Mouse (Mus musculus) MEL (cell line): ENCODE measurements around the gene Mns1. TPM values are rescaled to one million over a fixed set of nuclear protein-coding genes. Genes with fewer than 3 reads are reported as not detected.

Experiments used
- DNase-seq: peaks from one replicate; pipeline ENCODE4 v3.0.0; 2011; ENCODE audit warnings: low read depth, low spot score
- H3K27ac ChIP-seq: 2 replicates; pipeline ENCODE4 v1.5.1; 2012; ENCODE audit warnings: low read depth, mild to moderate bottlenecking, control low read depth, low read length, moderate library complexity; ENCODE audit not compliant: control insufficient read depth
- H3K27me3 ChIP-seq, 2 experiments: fragments of 150-350 bp in 1 of 2; sonication (generic) in 1 of 2; 2 replicates each; pipeline ENCODE4 v1.6.1; 2012; ENCODE audit warnings: low read length in 2 of 2, mild to moderate bottlenecking in 2 of 2, improper control_type of control experiment in 1 of 2, moderate library complexity in 1 of 2; ENCODE audit not compliant: insufficient read depth in 2 of 2, control insufficient read depth in 1 of 2
- H3K36me3 ChIP-seq, 2 experiments: 2 replicates each; pipeline ENCODE4 v1.6.1; 2012 to 2014; ENCODE audit warnings: low read length in 2 of 2, improper control_type of control experiment in 1 of 2, inconsistent platforms in 1 of 2, mild to moderate bottlenecking in 1 of 2; ENCODE audit not compliant: insufficient read depth in 2 of 2, control insufficient read depth in 1 of 2
- H3K4me1 ChIP-seq, 2 experiments: fragments of 150-350 bp in 1 of 2; sonication (generic) in 1 of 2; 2 replicates each; pipeline ENCODE4 v1.6.1; 2012; ENCODE audit warnings: low read length in 2 of 2, improper control_type of control experiment in 1 of 2, mild to moderate bottlenecking in 1 of 2; ENCODE audit not compliant: insufficient read depth in 2 of 2, control insufficient read depth in 1 of 2
- H3K4me3 ChIP-seq, 2 experiments: fragments of 150-350 bp in 1 of 2; sonication (generic) in 1 of 2; 2 replicates each; pipeline ENCODE4 v1.5.1; 2012; ENCODE audit warnings: low read depth in 2 of 2, low read length in 2 of 2, mild to moderate bottlenecking in 2 of 2, moderate library complexity in 2 of 2, control low read depth in 1 of 2, improper control_type of control experiment in 1 of 2; ENCODE audit not compliant: control insufficient read depth in 1 of 2, insufficient read depth in 1 of 2
- H3K79me2 ChIP-seq: 2 replicates; pipeline ENCODE4 v1.6.1; 2012; ENCODE audit warnings: mild to moderate bottlenecking, low read length, moderate library complexity; ENCODE audit not compliant: control insufficient read depth, poor library complexity, insufficient read depth
- H3K9ac ChIP-seq: 2 replicates; pipeline ENCODE4 v1.6.1; 2012; ENCODE audit warnings: low read depth, mild to moderate bottlenecking, control low read depth, low read length, moderate library complexity; ENCODE audit not compliant: control insufficient read depth, poor library complexity, severe bottlenecking
- H3K9me3 ChIP-seq: fragments of 150-350 bp; sonication (generic); replicated peaks from 2 replicates; pipeline ENCODE4 v1.6.1; 2012; ENCODE audit warnings: mild to moderate bottlenecking, low read length, improper control_type of control experiment, moderate library complexity; ENCODE audit not compliant: insufficient read depth
- BHLHE40 ChIP-seq: IDR thresholded peaks from 2 replicates; pipeline ENCODE4 v1.6.1; 2012; ENCODE audit warnings: low read depth, mild to moderate bottlenecking, inconsistent platforms, low read length, improper control_type of control experiment, borderline replicate concordance
- CHD1 ChIP-seq: IDR thresholded peaks from 2 replicates; pipeline ENCODE4 v1.6.1; 2012; ENCODE audit warnings: low read depth, mild to moderate bottlenecking, inconsistent platforms, low read length, improper control_type of control experiment
- CHD2 ChIP-seq: IDR thresholded peaks from 2 replicates; pipeline ENCODE4 v1.6.1; 2011; ENCODE audit warnings: low read length, improper control_type of control experiment
- CTCF ChIP-seq, 3 experiments: IDR thresholded peaks in 2 of 3; conservative IDR thresholded peaks in 1 of 3; 2 replicates each; pipeline ENCODE4 v1.5.1; 2011 to 2012; ENCODE audit warnings: low read length in 3 of 3, low read depth in 2 of 3, mild to moderate bottlenecking in 2 of 3, improper control_type of control experiment in 1 of 3, inconsistent platforms in 1 of 3, mixed read lengths in 1 of 3, moderate library complexity in 1 of 3; ENCODE audit not compliant: control insufficient read depth in 1 of 3, insufficient read depth in 1 of 3, poor library complexity in 1 of 3, severe bottlenecking in 1 of 3
- ELF1 ChIP-seq: IDR thresholded peaks from 2 replicates; pipeline ENCODE4 v1.6.1; 2014; ENCODE audit warnings: low read depth, mild to moderate bottlenecking, inconsistent platforms, low read length, improper control_type of control experiment, moderate library complexity
- EP300 ChIP-seq, 2 experiments: IDR thresholded peaks; 2 replicates each; pipeline ENCODE4 v1.6.1; 2011; ENCODE audit warnings: improper control_type of control experiment in 2 of 2, low read length in 2 of 2, low read depth in 1 of 2, mild to moderate bottlenecking in 1 of 2
- GATA1 ChIP-seq: IDR thresholded peaks from 2 replicates; pipeline ENCODE4 v1.6.1; 2011; ENCODE audit warnings: low read depth, low read length, improper control_type of control experiment
- HCFC1 ChIP-seq: IDR thresholded peaks from 2 replicates; pipeline ENCODE4 v1.6.1; 2012; ENCODE audit warnings: low read depth, mild to moderate bottlenecking, inconsistent platforms, low read length, improper control_type of control experiment, moderate library complexity
- JUND ChIP-seq: IDR thresholded peaks from 2 replicates; pipeline ENCODE4 v1.6.1; 2011; ENCODE audit warnings: low read depth, mild to moderate bottlenecking, improper control_type of control experiment, low read length
- MAFK ChIP-seq: IDR thresholded peaks from 2 replicates; pipeline ENCODE4 v1.6.1; 2011; ENCODE audit warnings: low read depth, mild to moderate bottlenecking, low read length, improper control_type of control experiment, borderline replicate concordance
- MAZ ChIP-seq: IDR thresholded peaks from 2 replicates; pipeline ENCODE4 v1.6.1; 2012; ENCODE audit warnings: low read depth, mild to moderate bottlenecking, inconsistent platforms, low read length, improper control_type of control experiment
- MEF2A ChIP-seq: IDR thresholded peaks from 2 replicates; pipeline ENCODE4 v1.6.1; 2014; ENCODE audit warnings: low read depth, mild to moderate bottlenecking, inconsistent platforms, low read length, improper control_type of control experiment; ENCODE audit not compliant: poor library complexity, insufficient replicate concordance, severe bottlenecking; ENCODE audit errors: extremely low read depth
- MXI1 ChIP-seq: IDR thresholded peaks from 2 replicates; pipeline ENCODE4 v1.6.1; 2011; ENCODE audit warnings: mild to moderate bottlenecking, low read depth, low read length, improper control_type of control experiment
- MYB ChIP-seq: IDR thresholded peaks from 2 replicates; pipeline ENCODE4 v1.6.1; 2011; ENCODE audit warnings: mild to moderate bottlenecking, low read depth, low read length, improper control_type of control experiment
- NELFE ChIP-seq: IDR thresholded peaks from 2 replicates; pipeline ENCODE4 v1.6.1; 2011; ENCODE audit warnings: low read depth, low read length, improper control_type of control experiment
- POLR2A ChIP-seq, 2 experiments: IDR thresholded peaks; 2 replicates each; pipeline ENCODE4 v1.6.1; 2011 to 2012; ENCODE audit warnings: low read length in 2 of 2, mild to moderate bottlenecking in 2 of 2, control low read depth in 1 of 2, improper control_type of control experiment in 1 of 2, low read depth in 1 of 2, moderate library complexity in 1 of 2; ENCODE audit not compliant: control insufficient read depth in 1 of 2, insufficient read depth in 1 of 2, poor library complexity in 1 of 2
- POLR2AphosphoS2 ChIP-seq: IDR thresholded peaks from 2 replicates; pipeline ENCODE4 v1.6.1; 2011; ENCODE audit warnings: low read length, improper control_type of control experiment
- POLR2AphosphoS5 ChIP-seq: IDR thresholded peaks from 2 replicates; pipeline ENCODE4 v1.6.1; 2012; ENCODE audit warnings: low read depth, borderline replicate concordance, mild to moderate bottlenecking, inconsistent platforms, low read length, moderate library complexity, mixed read lengths
- RCOR1 ChIP-seq: IDR thresholded peaks from 2 replicates; pipeline ENCODE4 v1.6.1; 2012; ENCODE audit warnings: low read depth, mild to moderate bottlenecking, inconsistent platforms, low read length, improper control_type of control experiment
- SIN3A ChIP-seq: IDR thresholded peaks from 2 replicates; pipeline ENCODE4 v1.6.1; 2012; ENCODE audit warnings: low read length, improper control_type of control experiment, inconsistent platforms
- SMC3 ChIP-seq: IDR thresholded peaks from 2 replicates; pipeline ENCODE4 v1.6.1; 2011; ENCODE audit warnings: low read depth, low read length, improper control_type of control experiment
- TBP ChIP-seq: IDR thresholded peaks from 2 replicates; pipeline ENCODE4 v1.8.0; 2011; ENCODE audit warnings: low read depth, low read length, improper control_type of control experiment
- TCF12 ChIP-seq: IDR thresholded peaks from 2 replicates; pipeline ENCODE4 v1.6.1; 2014; ENCODE audit warnings: low read depth, mild to moderate bottlenecking, inconsistent platforms, low read length, improper control_type of control experiment, moderate library complexity
- UBTF ChIP-seq: IDR thresholded peaks from 2 replicates; pipeline ENCODE4 v1.6.1; 2012; ENCODE audit warnings: low read depth, mild to moderate bottlenecking, inconsistent platforms, low read length, improper control_type of control experiment, moderate library complexity, borderline replicate concordance; ENCODE audit not compliant: insufficient read depth
- USF1 ChIP-seq: IDR thresholded peaks from 2 replicates; pipeline ENCODE4 v1.6.1; 2014; ENCODE audit warnings: low read depth, mild to moderate bottlenecking, inconsistent platforms, low read length, improper control_type of control experiment, moderate library complexity
- USF2 ChIP-seq, 2 experiments: IDR thresholded peaks; 2 replicates each; pipeline ENCODE4 v1.6.1; 2011 to 2012; ENCODE audit warnings: improper control_type of control experiment in 2 of 2, low read length in 2 of 2, borderline replicate concordance in 1 of 2, inconsistent platforms in 1 of 2, low read depth in 1 of 2, mild to moderate bottlenecking in 1 of 2; ENCODE audit not compliant: insufficient read depth in 1 of 2
- ZC3H11A ChIP-seq: IDR thresholded peaks from 2 replicates; pipeline ENCODE4 v1.6.1; 2012; ENCODE audit warnings: low read depth, mild to moderate bottlenecking, inconsistent platforms, low read length, improper control_type of control experiment
- ZKSCAN1 ChIP-seq: IDR thresholded peaks from 2 replicates; pipeline ENCODE4 v1.6.1; 2012; ENCODE audit warnings: low read depth, mild to moderate bottlenecking, inconsistent platforms, low read length, improper control_type of control experiment, moderate library complexity
- ZMIZ1 ChIP-seq: IDR thresholded peaks from 2 replicates; pipeline ENCODE4 v1.6.1; 2012; ENCODE audit warnings: low read depth, mild to moderate bottlenecking, inconsistent platforms, low read length, improper control_type of control experiment, moderate library complexity
- ZNF384 ChIP-seq: IDR thresholded peaks from 2 replicates; pipeline ENCODE4 v1.6.1; 2012; ENCODE audit warnings: low read depth, mild to moderate bottlenecking, inconsistent platforms, low read length, improper control_type of control experiment
- polyA plus RNA-seq, 2 experiments: library from polyadenylated mRNA; stranded (reverse) in 1 of 2; unstranded in 1 of 2; fragments of >175 nt in 1 of 2; fragments of >200 nt in 1 of 2; gene quantifications; 2 replicates each; pipeline versions ENCODE4 v1.2.1 to v1.2.4; 2012; ENCODE audit warnings: low replicate concordance in 2 of 2, low read depth in 1 of 2; ENCODE audit not compliant: insufficient read length in 2 of 2, insufficient read depth in 1 of 2, missing spikeins in 1 of 2
- total RNA-seq: library from RNA; depleted of rRNA; stranded (reverse); fragments of 300-350 nt; gene quantifications from 2 replicates; pipeline ENCODE4 v1.2.3, GENCODE M21; 2012

Mns1 gene
- total and polyA plus RNA-seq, 3 experiments: 54.0 to 54.8 TPM; not detected in 1

- Histone ChIP-seq H3K27ac (peak overlapping the region; percentile 58), H3K9me3 (no peaks in the 10 kb centered on the region), H3K79me2 (peaks cover 2% of the 10 kb centered on the region), H3K36me3 (peaks cover 0 to 33% of the 10 kb centered on the region in 2 experiments; a peak in 2 of 4 replicates), H3K9ac (peak overlapping the region; percentile 13), H3K4me1 (peaks cover 11 to 26% of the 10 kb centered on the region in 2 experiments), H3K27me3 (no peaks in the 10 kb centered on the region), H3K4me3 (peak overlapping the region; percentile 2 to 24; a peak in 2 of 4 replicates)
- peak; percentile 43 for DNase-seq
- TF ChIP-seq POLR2AphosphoS5: no peak
- TF ChIP-seq CHD1: 0 out of 2 replicates have a peak, but pooled peaks have one; percentile 67
Measured at GRCm38 (mm10) chr9:72489131-72489530, 51.3 kb downstream of the Mns1 start.

- Histone ChIP-seq H3K9ac (peak overlapping the region; percentile 78), H3K36me3 (peaks cover 0 to 38% of the 10 kb centered on the region in 2 experiments; a peak in 2 of 4 replicates), H3K9me3 (no peaks in the 10 kb centered on the region), H3K27me3 (no peaks in the 10 kb centered on the region), H3K27ac (peak overlapping the region; percentile 82), H3K4me1 (peaks cover 11 to 26% of the 10 kb centered on the region in 2 experiments), H3K79me2 (peaks cover 2% of the 10 kb centered on the region), H3K4me3 (peak overlapping the region; percentile 49 to 78)
- DNase-seq: peak; percentile 93
- TF ChIP-seq HCFC1: peak; percentile 59; the same call in 1 of the 2 replicates
- no peak for TF ChIP-seq MAFK
- TF ChIP-seq EP300 (IDR thresholded peaks at IDR 0.05; ENCODE audit: low read depth in 1 of 2, low read length in 2 of 2): no peak
- TF ChIP-seq SIN3A: peak; percentile 11; the same call in 1 of the 2 replicates
- no peak; the same call in 1 of the 2 replicates for TF ChIP-seq MXI1
- no peak for TF ChIP-seq BHLHE40
- no peak for TF ChIP-seq UBTF
- no peak for TF ChIP-seq USF1
- no peak for TF ChIP-seq MEF2A
- no peak for TF ChIP-seq RCOR1
- TF ChIP-seq GATA1: no peak
- no peak for TF ChIP-seq USF2 (IDR thresholded peaks at IDR 0.05; ENCODE audit: borderline replicate concordance in 1 of 2, insufficient read depth in 1 of 2, low read depth in 1 of 2, low read length in 2 of 2)
- no peak for TF ChIP-seq MAZ
- TF ChIP-seq NELFE: peak; percentile 58; the same call in 1 of the 2 replicates
- peak; percentile 35; the same call in 1 of the 2 replicates for TF ChIP-seq TCF12
- no peak for TF ChIP-seq ZNF384
- no peak for TF ChIP-seq POLR2AphosphoS5
- no peak for TF ChIP-seq JUND
- peak; percentile 53; the same call in 1 of the 2 replicates for TF ChIP-seq TBP
- TF ChIP-seq ZKSCAN1: no peak
- no peak for TF ChIP-seq ZC3H11A
- TF ChIP-seq ELF1: no peak
- TF ChIP-seq ZMIZ1: no peak
- peak; percentile 38 to 74; a peak in 3 of 4 replicates for TF ChIP-seq POLR2A (IDR thresholded peaks at IDR 0.05; ENCODE audit: control insufficient read depth in 1 of 2, insufficient read depth in 1 of 2, low read depth in 1 of 2, low read length in 2 of 2, poor library complexity in 1 of 2)
- no peak for TF ChIP-seq CTCF (IDR thresholded peaks at IDR 0.05 in 2 of 3, conservative IDR thresholded peaks at IDR 0.05 in 1 of 3; ENCODE audit: control insufficient read depth in 1 of 3, insufficient read depth in 1 of 3, low read depth in 2 of 3, low read length in 3 of 3, poor library complexity in 1 of 3, severe bottlenecking in 1 of 3)
- TF ChIP-seq MYB: no peak
- peak; percentile 88 for TF ChIP-seq CHD2
- TF ChIP-seq POLR2AphosphoS2: peak; percentile 54; the same call in 1 of the 2 replicates
- no peak for TF ChIP-seq CHD1
- no peak for TF ChIP-seq SMC3
Measured at GRCm38 (mm10) chr9:72491559-72492193, 53.9 kb downstream of the Mns1 start.
